Mouse (Mus musculus): ENCODE data around the gene Hoxd4.

The Hoxd4 gene

GRCm38 (mm10) chr2:74731799-74732512 lies 20.2 kb downstream of the Hoxd4 start:
- DNase-seq, result no peak

DNA sequence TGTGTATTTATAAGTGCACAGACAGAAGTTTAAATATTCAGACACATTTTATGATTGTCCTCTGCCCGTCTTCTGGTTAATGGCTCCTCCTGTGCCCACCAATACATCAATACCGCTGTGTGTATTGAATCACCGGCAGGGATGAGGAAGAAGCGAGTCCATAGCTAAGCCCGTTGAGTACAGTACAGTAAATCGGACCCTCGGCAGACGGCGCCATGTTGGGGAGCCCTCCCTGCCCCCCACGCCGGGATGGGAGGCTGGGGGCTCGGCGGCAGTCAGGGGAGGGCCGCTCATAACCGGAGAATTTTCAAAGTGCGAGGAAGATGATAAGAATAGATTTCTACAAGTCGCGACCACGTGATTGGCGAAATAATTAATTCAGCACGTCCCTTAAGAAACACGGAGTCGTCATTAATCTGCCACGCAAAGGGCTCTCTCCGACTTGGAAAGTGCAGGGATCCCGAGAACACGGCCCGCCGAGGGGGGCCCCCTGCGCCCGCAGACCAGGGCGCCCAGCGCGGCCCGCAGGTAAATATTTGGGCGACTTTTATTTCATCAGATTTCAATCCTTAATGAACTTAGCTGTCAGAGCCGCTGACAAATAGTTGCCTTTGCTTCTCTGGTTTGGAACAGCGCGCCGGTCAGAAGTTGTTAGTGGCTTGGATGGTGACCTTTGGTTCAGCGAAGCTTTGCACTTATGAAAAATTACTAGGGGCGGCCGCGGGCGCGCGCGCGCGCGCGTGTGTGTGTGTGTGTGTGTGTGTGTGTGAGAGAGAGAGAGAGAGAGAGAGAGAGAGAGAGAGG lies 21.0 kb downstream of the Hoxd4 start:
- DNase-seq, result no peak

DNA sequence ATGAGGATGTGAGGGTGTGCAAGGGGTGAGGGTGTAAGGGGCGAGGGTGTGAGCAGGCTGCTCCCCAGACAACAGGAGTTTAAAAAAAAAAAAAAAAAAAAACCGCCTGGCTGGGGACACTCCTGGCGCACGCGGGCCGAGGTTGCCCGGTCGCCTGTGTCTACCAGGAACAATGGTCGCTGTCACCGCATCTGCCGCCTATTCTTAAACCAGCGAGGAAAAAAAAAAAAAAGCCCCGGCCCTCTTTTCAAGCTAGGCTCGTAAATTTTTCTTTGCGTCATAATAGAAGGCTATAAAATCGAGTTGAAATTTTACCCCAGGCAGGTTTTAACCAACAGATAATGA lies 21.6 kb downstream of the Hoxd4 start:
- DNase-seq, result no peak

GRCm38 (mm10) chr2:74733765-74734164 lies 22.0 kb downstream of the Hoxd4 start:
- DNase-seq, result no peak

DNA sequence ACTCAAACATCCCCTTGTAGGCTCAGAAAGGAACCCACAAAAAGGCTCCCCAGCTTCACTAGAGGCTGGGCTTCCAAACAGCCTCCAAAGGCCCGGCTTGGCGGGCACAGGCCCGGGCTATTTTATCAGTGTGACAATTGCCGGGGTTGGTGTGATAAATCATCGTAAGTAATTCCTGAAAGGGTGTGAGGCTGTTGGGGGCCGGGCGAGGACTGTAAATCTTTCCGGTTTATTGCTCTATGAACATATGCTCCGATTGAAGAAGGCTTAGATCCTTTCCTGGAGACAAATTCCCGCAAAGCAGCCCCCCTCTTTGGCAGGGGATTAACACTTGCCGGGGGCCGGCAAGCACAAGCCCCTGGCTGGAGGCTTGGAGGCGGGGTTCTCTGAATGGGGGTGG lies 22.7 kb downstream of the Hoxd4 start:
- DNase-seq, result no peak

DNA sequence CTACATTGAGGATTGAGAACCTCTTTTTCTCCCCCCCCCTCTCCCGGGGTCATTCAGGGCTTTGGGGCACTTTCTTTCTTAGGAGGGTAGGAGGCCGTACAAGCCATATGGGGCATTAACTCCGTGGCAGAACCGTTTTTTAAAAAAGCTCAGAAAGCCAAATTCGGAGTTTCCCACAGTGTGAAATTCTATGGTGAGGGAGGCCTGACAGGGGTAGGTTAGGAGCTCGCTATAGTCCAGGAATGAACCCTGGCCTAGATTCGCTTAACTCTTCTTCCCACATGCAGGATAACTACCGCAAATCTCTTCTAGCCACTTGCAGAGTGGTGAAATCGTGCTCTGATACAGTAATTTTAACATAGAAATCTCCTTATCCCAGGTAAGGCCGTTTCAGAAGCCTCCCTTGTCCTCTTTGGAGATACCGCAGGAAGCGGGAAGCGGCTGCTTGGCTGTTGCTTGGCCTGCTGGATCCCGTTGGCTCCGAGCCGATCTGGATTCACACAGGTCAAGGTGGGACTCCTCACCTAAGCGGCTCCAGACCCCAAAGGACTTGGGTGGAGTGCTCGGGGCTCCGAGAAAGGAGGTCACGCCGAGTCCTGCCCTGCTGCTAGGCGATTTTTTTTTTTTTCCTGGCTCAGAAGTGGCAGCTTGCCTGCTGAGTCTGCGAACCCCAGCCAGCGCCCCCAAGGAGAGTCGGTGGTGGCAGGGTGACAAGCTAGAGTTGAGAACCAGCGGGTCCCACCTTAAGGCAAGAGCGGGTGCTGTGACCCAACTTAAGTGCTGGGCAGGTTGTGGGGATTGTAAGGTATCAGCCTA lies 23.5 kb downstream of the Hoxd4 start:
- no peak for DNase-seq

DNA sequence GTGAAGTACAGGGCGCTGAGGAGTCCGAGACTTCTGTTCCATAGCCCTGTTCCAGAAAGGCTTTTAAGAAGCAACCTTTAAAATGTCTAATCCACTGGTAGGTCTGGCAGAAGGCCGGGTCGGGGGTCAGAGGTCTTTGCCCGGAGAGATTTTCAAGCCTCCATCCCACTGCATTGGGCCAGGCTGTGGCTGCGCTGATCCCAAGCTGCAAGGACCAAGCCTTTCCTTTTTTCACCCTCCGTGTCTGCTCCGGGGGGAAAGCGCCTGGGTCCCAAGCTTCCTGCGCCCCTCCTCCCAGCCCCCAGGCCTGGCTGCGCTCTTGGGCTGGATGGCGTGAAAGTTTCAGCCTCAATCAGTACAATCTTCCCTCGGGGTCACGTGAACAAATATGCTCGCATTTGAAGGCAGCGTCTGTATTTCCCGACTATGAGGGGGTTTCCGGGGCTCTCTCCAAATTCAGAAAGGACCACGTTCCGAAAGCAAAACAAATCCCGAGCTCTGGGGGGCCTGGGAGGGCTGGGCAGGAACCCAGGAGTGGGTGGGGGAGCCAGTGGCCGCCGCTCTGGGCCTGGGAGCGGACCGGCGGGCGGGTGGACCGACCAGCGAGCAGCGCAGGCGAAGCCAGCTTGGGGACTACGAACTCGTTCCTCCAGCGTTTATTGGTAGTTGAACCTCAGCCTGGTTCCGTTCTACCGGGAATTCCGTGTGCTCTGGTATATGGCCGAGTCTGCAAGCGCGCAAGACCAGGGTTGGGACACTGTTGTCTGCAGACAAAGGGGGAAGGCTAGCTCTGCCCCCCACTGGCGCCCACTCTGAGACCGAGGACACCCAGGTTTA lies 24.3 kb downstream of the Hoxd4 start:
- DNase-seq, result no peak

DNA sequence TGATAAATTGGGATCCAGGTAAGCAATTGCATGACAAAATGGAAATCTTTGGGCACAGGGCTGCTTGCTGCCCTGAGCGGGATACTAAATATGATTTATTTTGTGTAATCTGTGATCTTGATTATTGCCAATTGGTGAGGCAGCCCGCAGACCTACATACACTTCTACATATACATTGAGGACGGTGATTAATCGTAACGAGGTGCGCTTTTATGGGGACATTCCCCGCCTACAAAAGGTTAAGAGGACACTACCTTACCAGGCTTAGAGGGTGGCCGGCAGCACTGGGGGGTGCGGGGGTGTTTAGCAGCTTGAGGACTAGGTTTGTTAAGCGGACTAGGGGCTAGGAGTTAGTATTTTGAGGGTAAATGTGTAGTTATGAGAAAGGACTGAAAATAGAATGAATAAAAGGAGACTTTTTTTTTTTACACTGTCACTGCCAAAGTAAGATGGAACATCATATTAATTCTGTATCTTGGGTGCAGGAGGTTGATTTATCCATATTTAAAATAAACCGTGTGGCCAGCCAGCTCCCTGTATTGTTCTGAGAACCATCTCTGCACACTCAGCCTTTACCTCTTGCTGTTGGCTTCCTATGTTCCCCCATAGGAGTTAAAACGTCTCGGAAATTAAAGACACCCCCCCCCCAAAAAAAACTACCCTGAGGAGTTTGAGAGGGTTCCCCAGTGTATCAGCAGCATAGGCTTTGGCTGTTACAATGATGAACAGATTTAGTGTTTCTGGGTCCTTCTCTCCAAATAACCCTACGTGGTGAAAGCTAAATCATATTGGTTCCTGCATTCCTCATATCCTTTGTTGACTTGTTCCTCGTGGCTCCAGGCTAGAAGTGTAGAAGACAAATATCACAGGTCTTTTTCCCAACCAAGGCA lies 25.2 kb downstream of the Hoxd4 start:
- DNase-seq, result no peak

DNA sequence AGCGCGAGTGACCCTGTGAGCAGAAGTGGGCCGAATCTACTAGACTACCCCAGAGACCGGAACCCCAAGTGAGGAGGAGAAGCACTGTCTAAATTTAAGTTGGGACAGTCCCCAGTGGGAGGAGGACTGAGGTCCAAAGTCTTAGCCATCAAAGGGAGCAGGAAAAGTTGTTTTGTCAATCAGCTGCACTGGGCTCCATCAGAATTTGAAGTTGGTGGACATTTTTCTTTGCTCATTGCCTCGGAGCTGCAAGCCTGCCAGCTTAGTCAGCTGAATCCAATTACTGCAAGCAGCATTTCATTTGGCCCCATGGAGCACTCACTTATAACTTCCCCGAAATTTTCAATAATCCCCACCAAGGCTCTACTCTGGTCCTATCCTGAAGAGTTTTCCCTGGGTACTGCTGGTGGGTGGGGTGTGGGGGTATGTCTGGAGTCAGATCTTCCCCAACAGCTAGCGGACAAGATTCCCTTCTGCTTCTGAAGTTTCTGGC lies 25.9 kb downstream of the Hoxd4 start:
- DNase-seq, result no peak

DNA sequence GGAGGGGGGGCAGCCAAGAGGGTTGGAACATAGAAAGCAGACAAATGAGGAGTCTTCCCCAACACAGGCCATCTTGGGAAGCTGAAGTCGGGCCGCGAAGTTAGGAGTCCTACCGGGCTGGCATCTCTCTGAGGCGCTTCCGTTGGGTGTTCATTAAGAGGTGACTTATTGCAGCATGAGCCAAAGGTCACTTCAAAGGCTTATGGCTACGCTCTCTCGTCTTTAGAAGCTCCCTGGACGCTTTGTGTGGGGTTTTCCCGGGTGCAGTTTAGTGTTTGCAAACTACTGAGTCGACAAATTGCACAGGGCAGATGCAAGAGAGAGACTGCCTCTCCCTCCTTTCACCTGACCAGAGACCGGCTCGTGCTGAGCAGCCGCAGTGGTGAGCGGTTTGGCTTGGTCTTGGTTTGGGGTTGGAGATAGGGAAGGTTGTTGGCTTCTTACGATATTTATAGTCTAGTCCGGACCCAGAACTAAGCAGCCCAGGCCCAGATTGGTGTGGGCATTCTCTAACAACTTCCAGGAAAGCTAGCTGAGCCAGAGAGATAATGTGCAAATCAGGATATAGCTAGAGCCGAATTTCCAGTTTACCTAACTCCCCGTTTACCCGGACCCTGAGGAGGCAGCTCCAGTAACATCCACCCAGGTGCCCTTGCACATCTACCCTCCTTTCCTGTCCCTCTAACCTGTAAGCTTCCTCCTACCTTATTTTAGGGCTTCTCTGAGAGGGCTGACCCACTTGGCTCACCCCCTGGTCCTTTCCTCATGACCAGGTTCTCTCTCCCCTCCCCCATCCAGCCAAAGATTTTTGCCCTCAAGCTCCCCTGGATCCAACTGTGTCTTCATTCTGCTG lies 27.1 kb downstream of the Hoxd4 start:
- no peak for DNase-seq

DNA sequence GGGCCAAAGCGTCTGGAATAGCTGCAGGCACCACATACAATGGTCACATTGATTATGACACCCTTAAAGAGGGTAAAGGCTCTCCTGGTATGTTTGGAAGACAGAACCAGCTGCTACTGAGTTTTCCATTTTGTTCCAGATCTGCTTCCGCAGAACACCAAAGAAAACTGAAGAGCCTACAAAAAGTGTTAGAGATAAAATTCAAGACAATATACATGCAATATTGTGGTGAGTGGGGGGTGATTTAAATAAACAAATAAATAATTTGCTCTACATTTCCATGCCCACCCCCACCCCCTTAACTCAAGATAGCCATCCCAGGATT lies 27.7 kb downstream of the Hoxd4 start:
- DNase-seq, result no peak

- DNase-seq, result no peak
These were observed 28.1 kb downstream of the Hoxd4 start for GRCm38 (mm10) chr2:74739869-74740268.

DNA sequence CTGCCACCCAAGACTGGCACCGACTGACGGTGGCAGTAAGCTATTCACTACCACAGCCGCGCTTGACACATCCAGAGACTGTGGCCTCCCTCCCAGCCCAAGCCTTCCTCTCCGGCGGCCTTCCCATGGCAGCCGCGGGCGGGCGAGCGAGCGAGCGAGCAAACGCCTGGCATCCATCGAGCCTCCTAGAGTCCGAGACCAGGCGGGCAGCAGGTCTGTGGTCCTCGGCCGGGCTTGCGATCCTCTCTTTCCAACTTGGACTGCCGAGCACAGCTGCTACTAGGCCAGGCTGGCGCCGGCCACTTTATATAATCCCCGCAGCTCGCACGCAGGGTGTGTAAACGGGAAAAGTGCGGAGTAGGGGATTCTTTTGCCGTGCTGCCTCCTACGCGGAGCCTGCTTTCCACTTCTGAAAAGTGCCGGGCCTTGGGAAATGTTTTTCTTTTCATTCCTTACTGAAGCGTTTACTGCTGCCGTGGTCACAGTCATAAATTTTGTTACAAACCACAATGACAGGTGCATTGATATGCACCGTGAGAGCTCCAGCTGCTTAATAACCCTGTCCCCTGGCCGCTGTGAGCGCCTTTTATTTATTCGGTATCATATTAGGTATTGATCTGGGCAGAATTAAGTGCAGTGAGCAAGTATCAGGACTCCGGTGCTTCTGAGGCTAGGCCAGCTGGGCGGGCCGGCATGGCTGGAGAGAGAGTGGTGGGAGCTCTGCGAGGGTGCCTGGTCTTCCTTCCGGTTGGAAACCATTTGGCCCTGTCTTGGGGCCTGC lies 28.8 kb downstream of the Hoxd4 start:
- DNase-seq, result no peak

- no peak for DNase-seq
These were observed 29.7 kb downstream of the Hoxd4 start for GRCm38 (mm10) chr2:74741252-74741978.

DNA sequence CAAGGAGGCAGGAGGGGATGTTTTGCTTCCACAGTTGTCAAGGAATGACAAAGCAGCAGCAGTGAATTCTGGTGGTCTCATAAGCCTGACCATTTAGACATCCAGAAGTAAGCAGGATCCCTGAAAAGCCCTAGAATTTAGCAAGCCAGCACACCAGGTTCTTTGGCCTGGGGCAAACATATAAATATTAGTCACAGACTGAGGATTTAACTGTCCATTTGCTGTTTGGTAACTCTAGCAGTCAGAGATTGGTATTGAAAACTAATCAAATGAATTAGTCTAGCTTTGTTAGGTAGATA lies 30.2 kb downstream of the Hoxd4 start:
- DNase-seq, result no peak

- DNase-seq, result no peak
These were observed 34.0 kb downstream of the Hoxd4 start for GRCm38 (mm10) chr2:74745540-74746297.

DNA sequence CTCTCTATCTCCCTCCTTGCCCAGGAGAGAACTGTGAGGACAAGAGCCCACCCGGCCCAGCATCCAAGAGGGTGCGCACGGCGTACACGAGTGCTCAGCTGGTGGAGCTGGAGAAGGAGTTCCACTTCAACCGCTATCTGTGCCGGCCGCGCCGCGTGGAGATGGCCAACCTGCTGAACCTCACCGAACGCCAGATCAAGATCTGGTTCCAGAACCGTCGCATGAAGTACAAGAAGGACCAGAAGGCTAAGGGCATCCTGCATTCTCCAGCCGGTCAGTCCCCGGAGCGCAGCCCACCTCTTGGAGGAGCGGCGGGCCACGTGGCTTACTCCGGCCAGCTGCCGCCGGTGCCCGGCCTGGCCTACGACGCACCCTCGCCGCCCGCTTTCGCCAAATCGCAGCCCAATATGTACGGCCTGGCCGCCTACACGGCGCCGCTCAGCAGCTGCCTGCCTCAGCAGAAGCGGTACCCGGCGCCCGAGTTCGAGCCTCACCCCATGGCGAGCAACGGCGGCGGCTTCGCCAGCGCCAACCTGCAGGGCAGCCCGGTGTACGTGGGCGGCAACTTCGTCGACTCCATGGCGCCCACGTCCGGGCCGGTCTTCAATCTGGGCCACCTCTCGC lies 34.7 kb downstream of the Hoxd4 start:
- DNase-seq, result no peak

DNA sequence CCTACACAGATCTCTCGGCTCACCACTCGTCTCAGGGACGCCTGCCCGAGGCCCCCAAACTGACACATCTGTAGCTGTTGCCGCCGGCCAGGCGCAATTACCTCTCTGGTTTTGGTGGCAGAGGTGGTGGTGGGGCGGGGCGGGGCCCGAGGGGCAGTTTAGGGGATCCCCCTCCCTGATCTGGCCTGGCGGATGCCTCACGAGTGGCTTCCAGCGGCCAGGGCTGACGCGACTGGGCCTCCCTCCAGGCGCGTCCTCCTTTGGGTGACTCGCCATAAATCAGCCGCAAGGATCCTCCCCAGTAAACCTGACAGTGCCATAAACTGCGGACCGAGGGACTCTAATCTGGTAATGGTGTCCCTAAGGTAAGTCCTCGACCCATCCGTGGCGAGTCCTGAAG lies 35.3 kb downstream of the Hoxd4 start:
- DNase-seq, result no peak
